Mouse (Mus musculus) midbrain, embryonic 10.5 days (tissue): Measurements from ENCODE around the gene Lrrc36. TPM values are rescaled to one million over a fixed set of nuclear protein-coding genes. Genes with fewer than 3 reads are reported as not detected.

Source experiments
- DNase-seq: peaks from one replicate; pipeline ENCODE4 v3.0.0-alpha.2; 2017; ENCODE audit warnings: low spot score
- H3K27ac ChIP-seq: fragments of 300-500 bp; sonication (generic); replicated peaks from 2 replicates; pipeline ENCODE4 v1.5.1; 2016; ENCODE audit warnings: mild to moderate bottlenecking
- H3K27me3 ChIP-seq: fragments of 300-500 bp; sonication (generic); 2 replicates; pipeline ENCODE4 v1.6.1; 2016; ENCODE audit warnings: low read depth, mild to moderate bottlenecking; ENCODE audit not compliant: poor library complexity, severe bottlenecking
- H3K36me3 ChIP-seq: fragments of 300-500 bp; sonication (generic); 2 replicates; pipeline ENCODE4 v1.6.1; 2016; ENCODE audit warnings: mild to moderate bottlenecking, moderate library complexity
- H3K4me1 ChIP-seq: fragments of 300-500 bp; sonication (generic); 2 replicates; pipeline ENCODE4 v1.6.1; 2016
- H3K4me3 ChIP-seq: fragments of 300-500 bp; sonication (generic); 2 replicates; pipeline ENCODE4 v1.5.1; 2016; ENCODE audit warnings: mild to moderate bottlenecking, moderate library complexity
- H3K9me3 ChIP-seq: fragments of 300-500 bp; sonication (generic); replicated peaks from 2 replicates; pipeline ENCODE4 v1.6.1; 2016; ENCODE audit warnings: mild to moderate bottlenecking
- WGBS: fragments of 180-500 bp; shearing (Covaris S2); methylation state at CpG from one replicate; pipeline ENCODE4 v1.1.7; 2016; 5-methylcytosine and 5-hydroxymethylcytosine counted together
- polyA plus RNA-seq: library from polyadenylated mRNA; unstranded; fragments of >200 nt; fragmentation: Nextera tagmentation; extraction: Ambion mirVana; gene quantifications from 2 replicates; pipeline ENCODE4 v1.2.1, GENCODE M21; 2016

The Lrrc36 gene
- polyA plus RNA-seq, 1 experiment from 2014 or later, result 2.6 TPM

GRCm38 (mm10) chr8:105470681-105471313, 57.4 kb downstream of the Lrrc36 start:
- Histone ChIP-seq H3K9me3 (no peaks in the 10 kb centered on the region), H3K36me3 (peaks cover 29% of the 10 kb centered on the region), H3K4me3 (peak overlapping the region; percentile 59), H3K27ac (peak overlapping the region; percentile 87), H3K4me1 (peaks cover 78% of the 10 kb centered on the region), H3K27me3 (peaks cover 54% of the 10 kb centered on the region)
- DNase-seq, result no peak
- 20% methylated on average over 11 of the region's 11 CpGs for WGBS

GRCm38 (mm10) chr8:105471314-105472015, 58.1 kb downstream of the Lrrc36 start, which contains the start of gene Tppp3:
Gene Tppp3 (minus strand): TSS chr8:105471526.
- 2% methylated on average over 25 of the region's 25 CpGs for WGBS
- Histone ChIP-seq H3K27ac (peak within 1 kb of the TSS; percentile 87), H3K4me1 (peaks cover 84% of the 10 kb centered on the region), H3K9me3 (no peaks in the 10 kb centered on the region), H3K4me3 (peak within 1 kb of the TSS; percentile 59), H3K27me3 (peaks cover 60% of the 10 kb centered on the region), H3K36me3 (peaks cover 35% of the 10 kb centered on the region)
- DNase-seq, result peak; percentile 97

GRCm38 (mm10) chr8:105472414-105472932, 59.1 kb downstream of the Lrrc36 start:
- peak overlapping the region; percentile 29 for H3K4me3 ChIP-seq
- WGBS, result 9% methylated on average over 23 of the region's 23 CpGs
- H3K27ac ChIP-seq, result peak overlapping the region; percentile 57
- no peaks in the 10 kb centered on the region for H3K9me3 ChIP-seq
- peak; percentile 36 for DNase-seq
- peaks cover 66% of the 10 kb centered on the region for H3K27me3 ChIP-seq
- peaks cover 27% of the 10 kb centered on the region for H3K36me3 ChIP-seq
- H3K4me1 ChIP-seq, result peaks cover 90% of the 10 kb centered on the region

- H3K4me1 ChIP-seq, result peaks cover 90% of the 10 kb centered on the region
- WGBS, result 29% methylated on average over 9 of the region's 9 CpGs
Measured at GRCm38 (mm10) chr8:105472983-105473382, 59.6 kb downstream of the Lrrc36 start.

GRCm38 (mm10) chr8:105473816-105474606, 60.6 kb downstream of the Lrrc36 start:
- Histone ChIP-seq H3K4me3 (peak overlapping the region; percentile 23), H3K27ac (peak overlapping the region; percentile 53), H3K27me3 (peaks cover 75% of the 10 kb centered on the region), H3K4me1 (peaks cover 80% of the 10 kb centered on the region), H3K9me3 (no peaks in the 10 kb centered on the region), H3K36me3 (peaks cover 24% of the 10 kb centered on the region)
- DNase-seq, result peak; percentile 71
- WGBS, result 25% methylated on average over 17 of the region's 17 CpGs

More at GRCm38 (mm10) chr8:105472983-105473382, 59.6 kb downstream of the Lrrc36 start:
- H3K27ac ChIP-seq, result peak overlapping the region; percentile 57; the same call in 1 of the 2 replicates
- H3K4me3 ChIP-seq, result peak overlapping the region; percentile 29; the same call in 1 of the 2 replicates
- peaks cover 71% of the 10 kb centered on the region for H3K27me3 ChIP-seq
- DNase-seq, result no peak
- H3K36me3 ChIP-seq, result peaks cover 26% of the 10 kb centered on the region
- no peaks in the 10 kb centered on the region for H3K9me3 ChIP-seq

GRCm38 (mm10) chr8:105474680-105475079, 61.3 kb downstream of the Lrrc36 start:
- Histone ChIP-seq H3K4me1 (peaks cover 74% of the 10 kb centered on the region), H3K9me3 (no peaks in the 10 kb centered on the region), H3K27me3 (peaks cover 75% of the 10 kb centered on the region), H3K36me3 (peaks cover 24% of the 10 kb centered on the region), H3K4me3 (peak overlapping the region; percentile 23; the same call in 1 of the 2 replicates), H3K27ac (peak overlapping the region; percentile 53)
- no peak for DNase-seq
- 47% methylated on average over 5 of the region's 5 CpGs for WGBS

GRCm38 (mm10) chr8:105475254-105475653, 61.9 kb downstream of the Lrrc36 start:
- Histone ChIP-seq H3K4me1 (peaks cover 68% of the 10 kb centered on the region), H3K27me3 (peaks cover 72% of the 10 kb centered on the region), H3K4me3 (no peak overlapping the region), H3K36me3 (peaks cover 24% of the 10 kb centered on the region), H3K27ac (peak overlapping the region; percentile 53), H3K9me3 (no peaks in the 10 kb centered on the region)
- WGBS, result 35% methylated on average over 4 of the region's 4 CpGs
- peak; percentile 55 for DNase-seq

- H3K4me3 ChIP-seq, result no peak overlapping the region
- peak overlapping the region; percentile 53 for H3K27ac ChIP-seq
- H3K36me3 ChIP-seq, result peaks cover 24% of the 10 kb centered on the region
- no peak for DNase-seq
- peaks cover 66% of the 10 kb centered on the region for H3K4me1 ChIP-seq
- WGBS, result 94% methylated on average over 8 of the region's 8 CpGs
- H3K9me3 ChIP-seq, result no peaks in the 10 kb centered on the region
- peaks cover 67% of the 10 kb centered on the region for H3K27me3 ChIP-seq
Measured at GRCm38 (mm10) chr8:105475742-105476141, 62.4 kb downstream of the Lrrc36 start.

- Histone ChIP-seq H3K4me1 (peaks cover 66% of the 10 kb centered on the region), H3K36me3 (peaks cover 24% of the 10 kb centered on the region), H3K9me3 (no peaks in the 10 kb centered on the region), H3K4me3 (no peak overlapping the region), H3K27ac (peak overlapping the region; percentile 53; the same call in 1 of the 2 replicates), H3K27me3 (peaks cover 67% of the 10 kb centered on the region)
- WGBS, result 88% methylated on average over 7 of the region's 7 CpGs
- no peak for DNase-seq
Measured at GRCm38 (mm10) chr8:105476161-105476560, 62.8 kb downstream of the Lrrc36 start.

GRCm38 (mm10) chr8:105476628-105477413, 63.5 kb downstream of the Lrrc36 start:
- peak; percentile 78 for DNase-seq
- Histone ChIP-seq H3K9me3 (no peaks in the 10 kb centered on the region), H3K4me3 (no peak overlapping the region), H3K27ac (peak overlapping the region; percentile 53; the same call in 1 of the 2 replicates), H3K27me3 (peaks cover 62% of the 10 kb centered on the region), H3K36me3 (peaks cover 24% of the 10 kb centered on the region), H3K4me1 (peaks cover 62% of the 10 kb centered on the region)
- WGBS, result 43% methylated on average over 25 of the region's 25 CpGs

- Histone ChIP-seq H3K36me3 (peaks cover 22% of the 10 kb centered on the region), H3K4me1 (peaks cover 52% of the 10 kb centered on the region), H3K27ac (no peak overlapping the region), H3K4me3 (no peak overlapping the region), H3K27me3 (peaks cover 52% of the 10 kb centered on the region), H3K9me3 (no peaks in the 10 kb centered on the region)
- WGBS, result 77% methylated on average over 3 of the region's 3 CpGs
- DNase-seq, result no peak
Measured at GRCm38 (mm10) chr8:105477792-105478191, 64.4 kb downstream of the Lrrc36 start.
